Mouse (Mus musculus) G1E (cell line): ENCODE measurements at regions not wholly inside any gene's neighbourhood (a gene's known extent, or its start where the extent isn't known, plus 50 kb on each side); places are given as distances from the start of the nearest gene placed in this dataset.

Experiments
- CTCF ChIP-seq: IDR thresholded peaks from 2 replicates; pipeline ENCODE4 v1.5.1; 2012; ENCODE audit warnings: low read depth, low read length, inconsistent platforms, mixed read lengths
- GATA1 ChIP-seq: IDR thresholded peaks from 2 replicates; pipeline ENCODE4 v1.6.1; 2012; ENCODE audit warnings: borderline replicate concordance, low read length, inconsistent platforms, mixed read lengths
- GATA2 ChIP-seq: IDR thresholded peaks from 2 replicates; pipeline ENCODE4 v1.6.1; 2012; ENCODE audit warnings: low read depth, low read length, inconsistent platforms, borderline replicate concordance
- POLR2AphosphoS5 ChIP-seq: IDR thresholded peaks from 2 replicates; pipeline ENCODE4 v1.6.1; 2012; ENCODE audit warnings: low read depth, low read length, inconsistent platforms; ENCODE audit not compliant: insufficient replicate concordance

DNA sequence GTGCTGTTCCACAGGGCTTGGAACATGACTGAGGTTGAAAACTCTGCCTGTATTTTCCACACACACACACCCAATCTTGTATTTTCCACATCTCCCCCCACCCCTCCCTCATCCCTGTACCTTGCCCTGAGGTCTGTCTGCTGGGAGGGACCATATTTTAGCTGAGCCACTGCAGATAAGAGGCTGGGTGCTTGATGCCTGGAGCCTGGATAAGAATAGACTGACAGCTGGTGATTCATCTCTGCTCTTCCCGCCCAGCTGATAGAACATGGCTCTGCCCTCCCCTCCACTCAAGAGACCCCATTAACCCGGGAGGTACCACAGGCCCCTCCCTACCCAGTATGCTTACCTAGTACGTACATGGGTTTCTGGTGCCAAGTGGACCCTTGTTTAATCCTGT is 132.3 kb downstream of the Tbx5 start:
- TF ChIP-seq CTCF, result no peak
- no peak for TF ChIP-seq GATA1
- no peak for TF ChIP-seq POLR2AphosphoS5
- TF ChIP-seq GATA2, result no peak
